Mouse (Mus musculus): Measurements from ENCODE around the gene Man2a1.

DNA sequence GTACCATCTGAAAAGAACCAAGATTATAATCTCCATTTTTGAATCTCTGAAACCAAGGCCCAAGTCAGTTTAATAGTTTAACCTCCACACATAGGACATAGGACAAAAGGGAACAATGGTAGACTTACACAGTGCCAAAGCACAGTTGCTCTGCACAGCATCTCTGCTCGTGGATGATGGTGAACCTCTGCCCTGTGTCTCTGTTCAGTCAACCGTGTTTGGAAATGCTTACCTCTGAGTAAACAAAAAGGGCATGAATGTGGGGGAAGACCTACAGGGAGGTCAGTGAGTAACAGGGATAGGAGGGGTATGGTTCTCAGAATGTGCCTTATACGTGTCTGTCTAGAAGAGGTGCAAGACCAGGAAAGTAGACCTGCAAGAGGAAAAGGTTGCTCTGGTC is 177.8 kb downstream of the Man2a1 start:
- TF ChIP-seq GATA1 (IDR thresholded peaks at IDR 0.05; ENCODE audit: borderline replicate concordance, low read length) (no peak), FLI1 (IDR thresholded peaks at IDR 0.05; ENCODE audit: low read length) (no peak)

Data from megakaryocyte, embryonic 14.5 days (primary cell).